Mouse (Mus musculus) myocyte (in vitro differentiated cells): ENCODE data around the gene Dnajc3.

ENCODE experiments used
- MAX ChIP-seq: IDR thresholded peaks from one replicate; pipeline ENCODE4 v1.6.1; 2011; ENCODE audit warnings: low read depth, mild to moderate bottlenecking, control low read depth
- MYOG ChIP-seq, 3 experiments: IDR thresholded peaks; one replicate each; pipeline ENCODE4 v1.6.1; 2011; ENCODE audit warnings: control low read depth in 2 of 3, low read depth in 2 of 3, mild to moderate bottlenecking in 2 of 3; ENCODE audit not compliant: insufficient read length in 2 of 3, control insufficient read depth in 1 of 3, insufficient read depth in 1 of 3
- POLR2A ChIP-seq: IDR thresholded peaks from one replicate; pipeline ENCODE4 v1.6.1; 2011; ENCODE audit warnings: low read depth, mild to moderate bottlenecking, control low read depth, moderate library complexity; ENCODE audit not compliant: insufficient read length
- REST ChIP-seq: IDR thresholded peaks from one replicate; pipeline ENCODE4 v1.6.1; 2011; ENCODE audit warnings: mild to moderate bottlenecking, control low read depth, moderate library complexity; ENCODE audit not compliant: insufficient read depth, insufficient read length

GRCm38 (mm10) chr14:119005834-119006233 lies 68.1 kb downstream of the Dnajc3 start:
- TF ChIP-seq MYOG (IDR thresholded peaks at IDR 0.05; ENCODE audit: control insufficient read depth in 1 of 3, insufficient read depth in 1 of 3, insufficient read length in 2 of 3, low read depth in 2 of 3) = no peak
- TF ChIP-seq MAX = no peak
- no peak for TF ChIP-seq POLR2A
- no peak for TF ChIP-seq REST
